Mouse (Mus musculus): ENCODE measurements around the gene Dgat2. TPM values are rescaled to one million over a fixed set of nuclear protein-coding genes. Genes with fewer than 3 reads are reported as not detected.

The Dgat2 gene
- 1.6 and 2.1 TPM in 2 replicates for polyA plus RNA-seq (2011; ENCODE audit: insufficient read depth, insufficient read length, low read depth, missing spikeins)

GRCm38 (mm10) chr7:99182432-99183172 is at the start of gene Dgat2:
Gene Dgat2 (minus strand): TSS chr7:99182719.
- Histone ChIP-seq H3K4me1 (ENCODE audit: control insufficient read depth, insufficient read depth, low read length) (no peaks in the 10 kb centered on the region), H3K9me3 (replicated peaks; ENCODE audit: control insufficient read depth, insufficient read depth, low read length, poor library complexity, severe bottlenecking) (no peaks in the 10 kb centered on the region), H3K36me3 (ENCODE audit: control insufficient read depth, insufficient read depth, low read length, poor library complexity, severe bottlenecking) (no peaks in the 10 kb centered on the region), H3K9ac (ENCODE audit: low read depth, poor library complexity, severe bottlenecking) (peak within 1 kb of the TSS; percentile 43), H3K4me3 (ENCODE audit: low read depth, low read length) (peak within 1 kb of the TSS; percentile 68), H3K27me3 (ENCODE audit: control insufficient read depth, insufficient read depth, low read length, poor library complexity, severe bottlenecking) (no peaks in the 10 kb centered on the region), H3K27ac (ENCODE audit: insufficient read depth, low read length) (no peak within 1 kb of the TSS)
- TF ChIP-seq EP300 (IDR thresholded peaks at IDR 0.05; ENCODE audit: insufficient read depth, low read depth, low read length) (peak; percentile 44; the same call in 1 of the 2 replicates), CTCF (IDR thresholded peaks at IDR 0.05; ENCODE audit: low read depth, low read length) (no peak), POLR2A (IDR thresholded peaks at IDR 0.05; ENCODE audit: insufficient read depth, low read length) (peak; percentile 57)

GRCm38 (mm10) chr7:99230061-99230747 is 47.7 kb upstream of the Dgat2 start:
- Histone ChIP-seq H3K4me1 (ENCODE audit: control insufficient read depth, insufficient read depth, low read length) (no peaks in the 10 kb centered on the region), H3K4me3 (ENCODE audit: low read depth, low read length) (no peak overlapping the region), H3K36me3 (ENCODE audit: control insufficient read depth, insufficient read depth, low read length, poor library complexity, severe bottlenecking) (no peaks in the 10 kb centered on the region), H3K27ac (ENCODE audit: insufficient read depth, low read length) (no peak overlapping the region), H3K9me3 (replicated peaks; ENCODE audit: control insufficient read depth, insufficient read depth, low read length, poor library complexity, severe bottlenecking) (no peaks in the 10 kb centered on the region), H3K27me3 (ENCODE audit: control insufficient read depth, insufficient read depth, low read length, poor library complexity, severe bottlenecking) (no peaks in the 10 kb centered on the region), H3K9ac (ENCODE audit: low read depth, poor library complexity, severe bottlenecking) (no peak overlapping the region)
- TF ChIP-seq CTCF (IDR thresholded peaks at IDR 0.05; ENCODE audit: low read depth, low read length), result no peak

- Histone ChIP-seq H3K9me3 (replicated peaks; ENCODE audit: control insufficient read depth, insufficient read depth, low read length, poor library complexity, severe bottlenecking) (no peaks in the 10 kb centered on the region), H3K4me1 (ENCODE audit: control insufficient read depth, insufficient read depth, low read length) (no peaks in the 10 kb centered on the region), H3K27me3 (ENCODE audit: control insufficient read depth, insufficient read depth, low read length, poor library complexity, severe bottlenecking) (no peaks in the 10 kb centered on the region), H3K36me3 (ENCODE audit: control insufficient read depth, insufficient read depth, low read length, poor library complexity, severe bottlenecking) (no peaks in the 10 kb centered on the region), H3K27ac (ENCODE audit: insufficient read depth, low read length) (no peak overlapping the region), H3K9ac (ENCODE audit: low read depth, poor library complexity, severe bottlenecking) (no peak overlapping the region), H3K4me3 (ENCODE audit: low read depth, low read length) (no peak overlapping the region)
- TF ChIP-seq POLR2A (IDR thresholded peaks at IDR 0.05; ENCODE audit: insufficient read depth, low read length) (no peak), CTCF (IDR thresholded peaks at IDR 0.05; ENCODE audit: low read depth, low read length) (peak; percentile 61), EP300 (IDR thresholded peaks at IDR 0.05; ENCODE audit: insufficient read depth, low read depth, low read length) (no peak)
Measured at GRCm38 (mm10) chr7:99229411-99229810, 46.9 kb upstream of the Dgat2 start.

- H3K9me3 ChIP-seq (replicated peaks; ENCODE audit: control insufficient read depth, insufficient read depth, low read length, poor library complexity, severe bottlenecking), result no peaks in the 10 kb centered on the region
- no peak overlapping the region for H3K4me3 ChIP-seq (ENCODE audit: low read depth, low read length)
- no peaks in the 10 kb centered on the region for H3K36me3 ChIP-seq (ENCODE audit: control insufficient read depth, insufficient read depth, low read length, poor library complexity, severe bottlenecking)
- no peak overlapping the region for H3K9ac ChIP-seq (ENCODE audit: low read depth, poor library complexity, severe bottlenecking)
- no peaks in the 10 kb centered on the region for H3K4me1 ChIP-seq (ENCODE audit: control insufficient read depth, insufficient read depth, low read length)
- TF ChIP-seq EP300 (IDR thresholded peaks at IDR 0.05; ENCODE audit: insufficient read depth, low read depth, low read length), result no peak
- TF ChIP-seq POLR2A (IDR thresholded peaks at IDR 0.05; ENCODE audit: insufficient read depth, low read length), result no peak
- TF ChIP-seq CTCF (IDR thresholded peaks at IDR 0.05; ENCODE audit: low read depth, low read length), result no peak
- H3K27me3 ChIP-seq (ENCODE audit: control insufficient read depth, insufficient read depth, low read length, poor library complexity, severe bottlenecking), result no peaks in the 10 kb centered on the region
- no peak overlapping the region for H3K27ac ChIP-seq (ENCODE audit: insufficient read depth, low read length)
Measured at GRCm38 (mm10) chr7:99228825-99229224, 46.3 kb upstream of the Dgat2 start.

DNA sequence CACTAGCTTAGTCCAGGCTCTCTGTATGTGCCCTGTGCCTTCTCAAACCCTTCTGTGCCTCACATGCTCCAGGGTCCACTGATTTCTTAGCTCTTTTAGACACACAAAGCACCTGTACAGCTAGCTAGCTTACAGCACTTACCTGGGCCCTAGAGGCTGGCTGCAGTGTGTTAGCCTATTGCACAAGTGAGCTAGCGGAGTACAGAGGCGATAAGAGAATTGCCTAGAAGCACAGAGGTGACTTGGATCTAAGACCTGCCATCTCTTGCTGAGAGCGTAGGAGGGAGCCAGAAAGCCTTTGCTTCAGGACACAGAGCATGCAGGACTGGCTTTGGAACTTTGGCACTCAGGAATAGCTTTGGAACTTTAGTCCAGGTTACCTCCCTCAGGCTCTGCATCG is 44.7 kb upstream of the Dgat2 start:
- Histone ChIP-seq H3K36me3 (ENCODE audit: control insufficient read depth, insufficient read depth, low read length, poor library complexity, severe bottlenecking) (no peaks in the 10 kb centered on the region), H3K4me1 (ENCODE audit: control insufficient read depth, insufficient read depth, low read length) (no peaks in the 10 kb centered on the region)

DNA sequence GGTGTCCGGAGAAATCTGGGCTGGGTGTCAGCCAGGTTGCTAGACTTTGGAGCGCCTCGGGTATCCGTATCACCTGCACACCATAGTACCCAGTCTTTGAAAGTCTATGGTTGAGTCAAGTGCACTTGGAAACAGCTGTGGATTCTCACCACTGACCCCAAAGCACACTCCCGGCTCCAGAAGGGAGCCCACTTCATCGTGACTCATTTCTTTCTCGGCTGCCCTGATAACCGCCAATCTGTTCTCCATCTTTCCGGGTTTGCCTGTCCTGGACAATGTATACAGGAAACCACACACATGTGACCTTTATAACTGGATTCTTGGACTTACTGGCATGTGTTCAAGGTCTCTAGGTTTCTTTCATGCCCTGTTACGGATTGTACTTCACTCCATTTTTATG is 44.1 kb upstream of the Dgat2 start:
- Histone ChIP-seq H3K4me1 (ENCODE audit: control insufficient read depth, insufficient read depth, low read length) (no peaks in the 10 kb centered on the region), H3K27ac (ENCODE audit: insufficient read depth, low read length) (no peak overlapping the region), H3K27me3 (ENCODE audit: control insufficient read depth, insufficient read depth, low read length, poor library complexity, severe bottlenecking) (no peaks in the 10 kb centered on the region), H3K4me3 (ENCODE audit: low read depth, low read length) (no peak overlapping the region), H3K9ac (ENCODE audit: low read depth, poor library complexity, severe bottlenecking) (no peak overlapping the region), H3K36me3 (ENCODE audit: control insufficient read depth, insufficient read depth, low read length, poor library complexity, severe bottlenecking) (no peaks in the 10 kb centered on the region), H3K9me3 (replicated peaks; ENCODE audit: control insufficient read depth, insufficient read depth, low read length, poor library complexity, severe bottlenecking) (no peaks in the 10 kb centered on the region)
- no peak for TF ChIP-seq EP300 (IDR thresholded peaks at IDR 0.05; ENCODE audit: insufficient read depth, low read depth, low read length)
- TF ChIP-seq POLR2A (IDR thresholded peaks at IDR 0.05; ENCODE audit: insufficient read depth, low read length), result no peak

More for the DNA sequence above, 44.7 kb upstream of the Dgat2 start:
- Histone ChIP-seq H3K9ac (ENCODE audit: low read depth, poor library complexity, severe bottlenecking) (no peak overlapping the region), H3K4me3 (ENCODE audit: low read depth, low read length) (no peak overlapping the region), H3K9me3 (replicated peaks; ENCODE audit: control insufficient read depth, insufficient read depth, low read length, poor library complexity, severe bottlenecking) (no peaks in the 10 kb centered on the region), H3K27ac (ENCODE audit: insufficient read depth, low read length) (no peak overlapping the region), H3K27me3 (ENCODE audit: control insufficient read depth, insufficient read depth, low read length, poor library complexity, severe bottlenecking) (no peaks in the 10 kb centered on the region)
- TF ChIP-seq CTCF (IDR thresholded peaks at IDR 0.05; ENCODE audit: low read depth, low read length) (no peak), EP300 (IDR thresholded peaks at IDR 0.05; ENCODE audit: insufficient read depth, low read depth, low read length) (no peak), POLR2A (IDR thresholded peaks at IDR 0.05; ENCODE audit: insufficient read depth, low read length) (no peak)

Measured in ES-Bruce4 (cell line).